27 mouse cellular contexts compared by ENCODE assay signal in genomic region chr19:6462841-6463240, GRCm38 (mm10). TPM values are rescaled to one million over a fixed set of nuclear protein-coding genes. Genes with fewer than 3 reads are reported as not detected.
DNase-seq lines count a peak whose midpoint lies in the region; ATAC-seq and TF ChIP-seq lines count a peak whose summit lies in the region.
"Had no signal": no experiment of that assay in that cellular context is flagged by ENCODE, and none has a peak within 500 bp of the region (broad histone marks: within the 10 kb centered on the region; RNA-seq: fewer than 3 reads in every experiment).

No protein-coding gene starts in this region.

- WGBS in hindbrain, postnatal 0 days, result 29% methylated on average over 6 of the region's 6 CpGs
- 54% methylated on average over 6 of the region's 6 CpGs for WGBS in hindbrain, embryonic 11.5 days
- 44% methylated on average over 6 of the region's 6 CpGs for WGBS in midbrain, postnatal 0 days
- 37% methylated on average over 6 of the region's 6 CpGs for WGBS in midbrain, embryonic 11.5 days
- 36% methylated on average over 6 of the region's 6 CpGs for WGBS in heart, embryonic 12.5 days

- H3K4me3 ChIP-seq in hindbrain, postnatal 0 days (ENCODE audit: low read length), result no peak overlapping the region
- no peak overlapping the region for H3K4me3 ChIP-seq in hindbrain, embryonic 11.5 days (ENCODE audit: low read depth, low read length)
- H3K4me3 ChIP-seq in midbrain, postnatal 0 days (ENCODE audit: low read depth, low read length), result no peak overlapping the region
- H3K4me3 ChIP-seq in midbrain, embryonic 11.5 days (ENCODE audit: low read depth, low read length), result no peak overlapping the region
- no peak overlapping the region for H3K4me3 ChIP-seq in heart, embryonic 12.5 days
- H3K4me3 ChIP-seq: embryonic facial prominence, embryonic 10.5 days; embryonic facial prominence, embryonic 13.5 days; erythroblast, embryonic 14.5 days; forebrain, embryonic 12.5 days; forebrain, embryonic 15.5 days; heart, embryonic 13.5 days; hindbrain, embryonic 15.5 days had no signal

- ATAC-seq in hindbrain, postnatal 0 days, result no peak
- no peak for ATAC-seq in hindbrain, embryonic 11.5 days (ENCODE audit: low FRiP score)
- no peak for ATAC-seq in midbrain, postnatal 0 days (ENCODE audit: low FRiP score)
- ATAC-seq in midbrain, embryonic 11.5 days (ENCODE audit: low FRiP score), result no peak
- ATAC-seq in heart, embryonic 12.5 days (ENCODE audit: insufficient number of reproducible peaks, low FRiP score), result no peak
- ATAC-seq: CD4-positive, CD25-positive, alpha-beta regulatory T cell, adult 4 months; forebrain, embryonic 15.5 days; inflammation-experienced regulatory T-cells, adult 6 months; intestine, embryonic 16.5 days had no signal

- H3K4me2 ChIP-seq in hindbrain, postnatal 0 days (ENCODE audit: low read depth, low read length), result no peak overlapping the region
- H3K4me2 ChIP-seq in hindbrain, embryonic 11.5 days (replicated peaks; ENCODE audit: low read depth, low read length), result no peak overlapping the region
- H3K4me2 ChIP-seq in midbrain, postnatal 0 days (ENCODE audit: low read depth, low read length, poor library complexity, severe bottlenecking), result no peak overlapping the region
- no peak overlapping the region for H3K4me2 ChIP-seq in midbrain, embryonic 11.5 days
- H3K4me2 ChIP-seq in heart, embryonic 12.5 days, result no peak overlapping the region
- H3K4me2 ChIP-seq: embryonic facial prominence, embryonic 13.5 days; forebrain, embryonic 12.5 days; forebrain, embryonic 15.5 days; heart, embryonic 13.5 days; hindbrain, embryonic 15.5 days had no signal

- peaks cover 14% of the 10 kb centered on the region for H3K36me3 ChIP-seq in hindbrain, postnatal 0 days (ENCODE audit: insufficient read depth, low read length)
- H3K36me3 ChIP-seq in hindbrain, embryonic 11.5 days (ENCODE audit: control insufficient read depth, insufficient read depth, low read length), result no peaks in the 10 kb centered on the region
- peaks cover 30% of the 10 kb centered on the region for H3K36me3 ChIP-seq in midbrain, postnatal 0 days (ENCODE audit: insufficient read depth, low read length)
- no peaks in the 10 kb centered on the region for H3K36me3 ChIP-seq in midbrain, embryonic 11.5 days (ENCODE audit: control insufficient read depth, insufficient read depth, low read length)
- no peaks in the 10 kb centered on the region for H3K36me3 ChIP-seq in heart, embryonic 12.5 days
- H3K36me3 ChIP-seq: embryonic facial prominence, embryonic 10.5 days; embryonic facial prominence, embryonic 13.5 days; heart, embryonic 13.5 days had no signal

- no peaks in the 10 kb centered on the region for H3K9me3 ChIP-seq in hindbrain, postnatal 0 days (ENCODE audit: low read length)
- no peaks in the 10 kb centered on the region for H3K9me3 ChIP-seq in hindbrain, embryonic 11.5 days (ENCODE audit: control insufficient read depth, low read length)
- H3K9me3 ChIP-seq in midbrain, postnatal 0 days (ENCODE audit: low read length), result no peaks in the 10 kb centered on the region
- no peaks in the 10 kb centered on the region for H3K9me3 ChIP-seq in midbrain, embryonic 11.5 days (ENCODE audit: control insufficient read depth, low read length)
- peaks cover 6% of the 10 kb centered on the region for H3K9me3 ChIP-seq in heart, embryonic 12.5 days (replicated peaks)
- H3K9me3 ChIP-seq: embryonic facial prominence, embryonic 13.5 days; forebrain, embryonic 12.5 days; forebrain, embryonic 15.5 days; heart, embryonic 13.5 days; hindbrain, embryonic 15.5 days had no signal

- H3K9ac ChIP-seq in hindbrain, postnatal 0 days (replicated peaks; ENCODE audit: low read length), result no peak overlapping the region
- H3K9ac ChIP-seq in hindbrain, embryonic 11.5 days (ENCODE audit: low read depth, low read length), result no peak overlapping the region
- H3K9ac ChIP-seq in midbrain, postnatal 0 days (replicated peaks; ENCODE audit: low read length, poor library complexity, severe bottlenecking), result no peak overlapping the region
- H3K9ac ChIP-seq in midbrain, embryonic 11.5 days (ENCODE audit: low read length), result no peak overlapping the region
- H3K9ac ChIP-seq in heart, embryonic 12.5 days, result no peak overlapping the region
- H3K9ac ChIP-seq: embryonic facial prominence, embryonic 13.5 days; forebrain, embryonic 12.5 days; forebrain, embryonic 15.5 days; heart, embryonic 13.5 days; hindbrain, embryonic 15.5 days had no signal

- peak overlapping the region; percentile 26; the same call in 1 of the 2 replicates for H3K27ac ChIP-seq in hindbrain, postnatal 0 days
- no peak overlapping the region for H3K27ac ChIP-seq in hindbrain, embryonic 11.5 days (ENCODE audit: low read depth, low read length)
- H3K27ac ChIP-seq in midbrain, postnatal 0 days (ENCODE audit: low read depth, low read length), result 0 out of 2 replicates have a peak overlapping the region, but pooled peaks have one; percentile 18
- H3K27ac ChIP-seq in midbrain, embryonic 11.5 days (ENCODE audit: low read depth, low read length), result no peak overlapping the region
- H3K27ac ChIP-seq in heart, embryonic 12.5 days (ENCODE audit: poor library complexity, severe bottlenecking), result no peak overlapping the region
- H3K27ac ChIP-seq: embryonic facial prominence, embryonic 10.5 days; embryonic facial prominence, embryonic 13.5 days; forebrain, embryonic 12.5 days; forebrain, embryonic 15.5 days; heart, embryonic 13.5 days; hindbrain, embryonic 15.5 days had no signal

- peak; percentile 67 to 71 for DNase-seq in cerebellum, postnatal 14 days
- no peak for DNase-seq in cerebellum, adult 11 months
- peak; percentile 33 for DNase-seq in hindbrain, postnatal 0 days (ENCODE audit: low spot score)
- DNase-seq in hindbrain, embryonic 11.5 days (ENCODE audit: low spot score), result no peak
- DNase-seq in midbrain, postnatal 0 days (ENCODE audit: low spot score), result peak; percentile 30
- DNase-seq in midbrain, embryonic 11.5 days (ENCODE audit: low spot score, missing footprints), result no peak
- DNase-seq: adrenal gland, adult 8-10 months; adrenal gland, postnatal 25 days; cerebellum, adult 2 months; cerebellum, postnatal 36 days; embryo, embryonic 11 days; gastrocnemius, postnatal 25 days; heart, adult 18-20 months; heart, postnatal 14 days; heart, postnatal 4 days; kidney, adult 18-20 months had no signal

- H3K4me1 ChIP-seq in hindbrain, postnatal 0 days (ENCODE audit: insufficient read depth, low read length), result peaks cover 23% of the 10 kb centered on the region
- H3K4me1 ChIP-seq in hindbrain, embryonic 11.5 days (replicated peaks; ENCODE audit: control insufficient read depth, insufficient read depth, low read length), result peaks cover 7% of the 10 kb centered on the region
- peaks cover 5% of the 10 kb centered on the region; the same call in 1 of the 2 replicates for H3K4me1 ChIP-seq in midbrain, postnatal 0 days (ENCODE audit: insufficient read depth, low read length)
- peaks cover 19% of the 10 kb centered on the region for H3K4me1 ChIP-seq in midbrain, embryonic 11.5 days (ENCODE audit: control insufficient read depth, insufficient read depth, low read length)
- H3K4me1 ChIP-seq in heart, embryonic 12.5 days (replicated peaks), result no peaks in the 10 kb centered on the region; the same call in 1 of the 2 replicates

- H3K27me3 ChIP-seq in hindbrain, postnatal 0 days (ENCODE audit: insufficient read depth, low read length), result no peaks in the 10 kb centered on the region
- H3K27me3 ChIP-seq in hindbrain, embryonic 11.5 days (ENCODE audit: control insufficient read depth, insufficient read depth, low read length), result no peaks in the 10 kb centered on the region; the same call in 1 of the 2 replicates
- no peaks in the 10 kb centered on the region for H3K27me3 ChIP-seq in midbrain, postnatal 0 days (ENCODE audit: insufficient read depth, low read length)
- H3K27me3 ChIP-seq in midbrain, embryonic 11.5 days (ENCODE audit: control insufficient read depth, insufficient read depth, low read length), result no peaks in the 10 kb centered on the region
- peaks cover 20% of the 10 kb centered on the region for H3K27me3 ChIP-seq in heart, embryonic 12.5 days (replicated peaks)
- H3K27me3 ChIP-seq: forebrain, embryonic 15.5 days; hindbrain, embryonic 15.5 days had no signal

- TF ChIP-seq CTCF in hindbrain, postnatal 0 days (IDR thresholded peaks at IDR 0.05; ENCODE audit: low read depth), result no peak
- no peak for TF ChIP-seq CTCF in midbrain, postnatal 0 days (IDR thresholded peaks at IDR 0.05)

RNA-seq across cellular contexts. Expression of gene Nrxn2, which starts 44.3 kb away (rescaled TPM):
- total RNA-seq in hindbrain, postnatal 0 days (2014; rRNA removed), result 355 and 426 TPM in 2 replicates
- 54.4 and 60.4 TPM in 2 replicates for polyA plus RNA-seq in hindbrain, postnatal 0 days (2015; fragmentation: Nextera tagmentation; extraction: Ambion mirVana)
- polyA plus RNA-seq in hindbrain, embryonic 11.5 days (2014; fragmentation: Nextera tagmentation; extraction: Ambion mirVana), result 13.6 and 14.3 TPM in 2 replicates
- total RNA-seq in midbrain, postnatal 0 days (2014; rRNA removed), result 382 and 409 TPM in 2 replicates
- 74.3 and 75.7 TPM in 2 replicates for polyA plus RNA-seq in midbrain, postnatal 0 days (2015; fragmentation: Nextera tagmentation; extraction: Ambion mirVana)
- 9.2 and 9.5 TPM in 2 replicates for polyA plus RNA-seq in midbrain, embryonic 11.5 days (2014; fragmentation: Nextera tagmentation; extraction: Ambion mirVana)
- polyA plus RNA-seq in heart, embryonic 12.5 days (2016; fragmentation: Nextera tagmentation; extraction: Ambion mirVana), result 0.26 and 0.52 TPM in 2 replicates
- polyA plus RNA-seq: CD4-positive, CD25-positive, alpha-beta regulatory T cell, adult 4 months had no signal

Comparison
In these comparisons a context has a peak if more than half of its experiments do, and no peak if none do; other contexts are left out.
1. DNase-seq: peak in cerebellum, postnatal 14 days (2 of 2), hindbrain, postnatal 0 days (single experiment) and midbrain, postnatal 0 days (single experiment); none in cerebellum, adult 11 months (single experiment), hindbrain, embryonic 11.5 days (single experiment) and midbrain, embryonic 11.5 days (single experiment).
2. H3K27ac ChIP-seq: peak in hindbrain, postnatal 0 days (single experiment) and midbrain, postnatal 0 days (single experiment); none in hindbrain, embryonic 11.5 days (single experiment), midbrain, embryonic 11.5 days (single experiment) and heart, embryonic 12.5 days (single experiment).